Mouse (Mus musculus): ENCODE results near the gene Clock. TPM values are rescaled to one million over a fixed set of nuclear protein-coding genes. Genes with fewer than 3 reads are reported as not detected.
A peak's percentile ranks its signal among the peaks of the same experiment; 100 is the strongest.

Clock gene
- total and polyA plus RNA-seq, 2 experiments from 2014 or later = 8.2 to 29.3 TPM

- Histone ChIP-seq H3K4me3 (ENCODE audit: low read depth, low read length) (no peak overlapping the region), H3K9ac (replicated peaks; ENCODE audit: low read depth, low read length) (no peak overlapping the region), H3K36me3 (replicated peaks; ENCODE audit: control insufficient read depth, insufficient read depth, low read length) (no peaks in the 10 kb centered on the region), H3K4me2 (ENCODE audit: low read depth, low read length) (no peak overlapping the region), H3K27me3 (ENCODE audit: control insufficient read depth, insufficient read depth, low read length) (no peaks in the 10 kb centered on the region), H3K9me3 (replicated peaks; ENCODE audit: control insufficient read depth, low read length) (no peaks in the 10 kb centered on the region), H3K27ac (ENCODE audit: low read depth) (no peak overlapping the region), H3K4me1 (ENCODE audit: control insufficient read depth, insufficient read depth) (no peaks in the 10 kb centered on the region)
- TF ChIP-seq EP300 (IDR thresholded peaks at IDR 0.05; ENCODE audit: low read depth) = no peak
- TF ChIP-seq CTCF (IDR thresholded peaks at IDR 0.05; ENCODE audit: low read depth) = no peak
- 72% methylated on average over 11 of the region's 11 CpGs for WGBS
- no peak for DNase-seq (ENCODE audit: low spot score)
- no peak for ATAC-seq (ENCODE audit: insufficient read depth, low read depth)
These were observed 16.9 kb upstream of the Clock start for GRCm38 (mm10) chr5:76321249-76322196.

- no peak overlapping the region for H3K4me3 ChIP-seq (ENCODE audit: low read depth, low read length)
- H3K27ac ChIP-seq (ENCODE audit: low read depth) = no peak overlapping the region
- no peaks in the 10 kb centered on the region for H3K27me3 ChIP-seq (ENCODE audit: control insufficient read depth, insufficient read depth, low read length)
- ATAC-seq (ENCODE audit: insufficient read depth, low read depth) (no peak), DNase-seq (ENCODE audit: low spot score) (no peak)
- peaks cover 3% of the 10 kb centered on the region; the same call in 1 of the 2 replicates for H3K4me1 ChIP-seq (ENCODE audit: control insufficient read depth, insufficient read depth)
- TF ChIP-seq CTCF (IDR thresholded peaks at IDR 0.05; ENCODE audit: low read depth) = no peak
- no peak for TF ChIP-seq EP300 (IDR thresholded peaks at IDR 0.05; ENCODE audit: low read depth)
- no peaks in the 10 kb centered on the region for H3K9me3 ChIP-seq (replicated peaks; ENCODE audit: control insufficient read depth, low read length)
- H3K9ac ChIP-seq (replicated peaks; ENCODE audit: low read depth, low read length) = no peak overlapping the region
- whole genome bisulfite sequencing = 43% methylated on average over 2 of the region's 2 CpGs
- no peak overlapping the region for H3K4me2 ChIP-seq (ENCODE audit: low read depth, low read length)
- no peaks in the 10 kb centered on the region for H3K36me3 ChIP-seq (replicated peaks; ENCODE audit: control insufficient read depth, insufficient read depth, low read length)
These were observed 3.6 kb upstream of the Clock start for GRCm38 (mm10) chr5:76308206-76308605.

GRCm38 (mm10) chr5:76306261-76306660, 1.7 kb upstream of the Clock start:
- H3K4me2 ChIP-seq (ENCODE audit: low read depth, low read length) = no peak overlapping the region
- no peak for DNase-seq (ENCODE audit: low spot score)
- TF ChIP-seq CTCF (IDR thresholded peaks at IDR 0.05; ENCODE audit: low read depth) (no peak), EP300 (IDR thresholded peaks at IDR 0.05; ENCODE audit: low read depth) (no peak)
- no peaks in the 10 kb centered on the region for H3K27me3 ChIP-seq (ENCODE audit: control insufficient read depth, insufficient read depth, low read length)
- no peak for ATAC-seq (ENCODE audit: insufficient read depth, low read depth)
- H3K9ac ChIP-seq (replicated peaks; ENCODE audit: low read depth, low read length) = no peak overlapping the region
- WGBS = 88% methylated on average over 3 of the region's 3 CpGs
- no peaks in the 10 kb centered on the region for H3K9me3 ChIP-seq (replicated peaks; ENCODE audit: control insufficient read depth, low read length)
- no peak overlapping the region for H3K27ac ChIP-seq (ENCODE audit: low read depth)
- no peak overlapping the region for H3K4me3 ChIP-seq (ENCODE audit: low read depth, low read length)
- peaks cover 4% of the 10 kb centered on the region; the same call in 1 of the 2 replicates for H3K4me1 ChIP-seq (ENCODE audit: control insufficient read depth, insufficient read depth)
- H3K36me3 ChIP-seq (replicated peaks; ENCODE audit: control insufficient read depth, insufficient read depth, low read length) = no peaks in the 10 kb centered on the region

- DNase-seq (ENCODE audit: low spot score) (no peak), ATAC-seq (ENCODE audit: insufficient read depth, low read depth) (no peak)
- no peaks in the 10 kb centered on the region for H3K27me3 ChIP-seq (ENCODE audit: control insufficient read depth, insufficient read depth, low read length)
- peaks cover 8% of the 10 kb centered on the region; the same call in 1 of the 2 replicates for H3K4me1 ChIP-seq (ENCODE audit: control insufficient read depth, insufficient read depth)
- H3K27ac ChIP-seq (ENCODE audit: low read depth) = no peak overlapping the region
- no peak overlapping the region for H3K9ac ChIP-seq (replicated peaks; ENCODE audit: low read depth, low read length)
- peak overlapping the region; percentile 100 for H3K4me3 ChIP-seq (ENCODE audit: low read depth, low read length)
- no peaks in the 10 kb centered on the region for H3K9me3 ChIP-seq (replicated peaks; ENCODE audit: control insufficient read depth, low read length)
- 9% methylated on average over 7 of the region's 8 CpGs for WGBS
- no peak for TF ChIP-seq CTCF (IDR thresholded peaks at IDR 0.05; ENCODE audit: low read depth)
- no peak for TF ChIP-seq EP300 (IDR thresholded peaks at IDR 0.05; ENCODE audit: low read depth)
- H3K36me3 ChIP-seq (replicated peaks; ENCODE audit: control insufficient read depth, insufficient read depth, low read length) = no peaks in the 10 kb centered on the region
- peak overlapping the region; percentile 91 for H3K4me2 ChIP-seq (ENCODE audit: low read depth, low read length)
These were observed 1.0 kb upstream of the Clock start for GRCm38 (mm10) chr5:76305616-76306015.

GRCm38 (mm10) chr5:76303745-76304451, 694 bp downstream of the Clock start:
- WGBS = under 1% methylated on average over 75 of the region's 100 CpGs
- peak overlapping the region; percentile 91 for H3K4me2 ChIP-seq (ENCODE audit: low read depth, low read length)
- peaks cover 8% of the 10 kb centered on the region; the same call in 1 of the 2 replicates for H3K4me1 ChIP-seq (ENCODE audit: control insufficient read depth, insufficient read depth)
- ATAC-seq (ENCODE audit: insufficient read depth, low read depth) (peak; percentile 89), DNase-seq (ENCODE audit: low spot score) (peak; percentile 77)
- TF ChIP-seq CTCF (IDR thresholded peaks at IDR 0.05; ENCODE audit: low read depth) (no peak), EP300 (IDR thresholded peaks at IDR 0.05; ENCODE audit: low read depth) (no peak)
- H3K36me3 ChIP-seq (replicated peaks; ENCODE audit: control insufficient read depth, insufficient read depth, low read length) = no peaks in the 10 kb centered on the region
- H3K9ac ChIP-seq (replicated peaks; ENCODE audit: low read depth, low read length) = peak overlapping the region; percentile 98
- H3K27me3 ChIP-seq (ENCODE audit: control insufficient read depth, insufficient read depth, low read length) = no peaks in the 10 kb centered on the region
- peak overlapping the region; percentile 100 for H3K4me3 ChIP-seq (ENCODE audit: low read depth, low read length)
- H3K27ac ChIP-seq (ENCODE audit: low read depth) = peak overlapping the region; percentile 98
- H3K9me3 ChIP-seq (replicated peaks; ENCODE audit: control insufficient read depth, low read length) = no peaks in the 10 kb centered on the region
